Mouse (Mus musculus) kidney, adult 2 months (tissue): Measurements from ENCODE around the gene Cfl1.

Source experiments
- CTCF ChIP-seq: fragments of 200-500 bp; conservative IDR thresholded peaks from 2 replicates; pipeline ENCODE4 v1.5.1; 2011; ENCODE audit warnings: low read depth, mild to moderate bottlenecking, control low read depth, low read length, moderate library complexity, mixed read lengths; ENCODE audit not compliant: insufficient read depth, insufficient read length
- POLR2A ChIP-seq: fragments of 200-500 bp; IDR thresholded peaks from one replicate; pipeline ENCODE4 v1.6.1; 2011; ENCODE audit warnings: low read depth, low read length, control low read depth

GRCm38 (mm10) chr19:5474281-5475068 lies 15.8 kb upstream of the Cfl1 start:
- TF ChIP-seq CTCF (no peak), POLR2A (no peak)
